Mouse (Mus musculus): Measurements from ENCODE around the gene Arvcf.

Arvcf gene

DNA sequence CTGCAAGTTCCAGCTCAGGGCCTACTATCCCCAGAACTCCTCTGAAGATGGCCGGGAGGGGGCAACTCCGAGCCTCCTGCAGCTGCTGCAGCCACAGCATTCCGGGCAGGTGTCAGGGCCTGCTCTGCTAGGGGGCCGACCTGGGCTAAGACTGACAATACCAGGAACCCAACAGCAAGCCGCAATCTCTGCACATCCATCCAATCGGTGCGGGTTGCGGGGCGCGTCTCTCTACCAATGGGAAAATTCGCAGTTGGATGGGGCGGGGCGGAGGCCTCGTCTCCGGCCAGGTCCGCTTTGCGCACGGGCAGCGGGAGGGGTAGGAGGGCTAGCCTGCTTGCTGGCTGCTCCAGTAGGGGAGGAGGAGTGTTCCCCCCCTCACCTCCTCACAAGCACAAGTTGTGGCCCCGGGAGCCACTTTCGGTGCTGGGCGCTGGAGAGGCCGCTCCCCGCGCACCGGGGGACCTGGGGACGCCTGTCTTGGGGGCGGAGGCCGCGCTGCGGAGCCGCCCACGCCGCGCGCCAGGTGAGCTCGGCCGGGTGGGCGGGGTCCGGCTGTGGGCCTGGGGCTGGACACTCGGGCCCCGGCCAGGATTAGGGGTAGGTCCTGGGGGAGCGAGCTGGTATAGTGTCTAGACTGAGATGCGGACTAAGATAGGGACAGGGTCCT is at the start of gene Arvcf, which contains the start of gene Tango2:
TSS of gene Arvcf (plus strand) at position 252 of the 670 bp plus-strand sequence.
TSS of gene Tango2 (minus strand) at position 173 of the 670 bp plus-strand sequence.
- peak; percentile 99 for DNase-seq (ENCODE audit: low read depth, low spot score)

DNA sequence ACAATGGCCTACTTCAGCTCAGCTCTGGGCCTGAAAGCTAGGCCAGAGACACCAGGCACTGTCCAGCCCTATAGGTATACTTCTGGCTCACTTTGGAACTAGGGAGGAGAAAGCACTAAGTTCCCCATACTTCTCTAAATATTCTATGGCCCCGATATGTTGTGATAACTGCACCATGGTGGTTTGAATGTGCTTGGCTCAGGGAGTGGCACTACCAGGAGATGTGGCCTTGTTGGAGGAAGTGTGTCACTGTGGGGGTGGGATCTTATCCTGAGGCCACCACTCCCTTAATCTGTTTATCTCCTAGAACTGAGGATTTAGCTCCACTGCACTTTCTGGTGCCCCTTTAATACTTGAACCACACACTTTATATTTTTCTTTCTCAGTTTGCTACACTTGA is 39.8 kb upstream of the Arvcf start:
- DNase-seq (ENCODE audit: low read depth, low spot score): no peak

- DNase-seq (ENCODE audit: low read depth, low spot score): no peak
These were observed 29.0 kb upstream of the Arvcf start for GRCm38 (mm10) chr16:18318992-18319391.

DNA sequence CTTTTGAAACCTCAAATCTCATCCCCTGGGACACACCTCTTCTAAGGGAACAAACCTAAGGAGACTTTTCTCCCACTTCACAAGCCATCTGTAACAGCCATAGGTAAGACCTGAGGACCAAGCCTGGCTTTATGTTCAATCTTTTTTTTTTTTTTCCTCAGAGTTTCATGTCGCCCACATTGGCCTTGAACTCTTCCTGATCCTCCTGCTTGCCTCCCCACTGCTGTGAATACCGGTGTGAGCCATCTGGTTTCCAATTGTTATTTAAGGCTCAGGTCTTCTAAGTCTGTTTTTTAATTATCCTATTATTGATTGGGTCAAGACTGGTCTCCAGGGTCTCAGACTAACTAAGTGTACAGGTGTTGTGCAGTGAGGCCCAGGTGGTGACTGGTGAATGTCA is 26.5 kb upstream of the Arvcf start:
- DNase-seq (ENCODE audit: low read depth, low spot score): no peak

GRCm38 (mm10) chr16:18323460-18323859 is 24.5 kb upstream of the Arvcf start:
- DNase-seq (ENCODE audit: low read depth, low spot score): no peak

GRCm38 (mm10) chr16:18324031-18324430 is 24.0 kb upstream of the Arvcf start:
- no peak for DNase-seq (ENCODE audit: low read depth, low spot score)

DNA sequence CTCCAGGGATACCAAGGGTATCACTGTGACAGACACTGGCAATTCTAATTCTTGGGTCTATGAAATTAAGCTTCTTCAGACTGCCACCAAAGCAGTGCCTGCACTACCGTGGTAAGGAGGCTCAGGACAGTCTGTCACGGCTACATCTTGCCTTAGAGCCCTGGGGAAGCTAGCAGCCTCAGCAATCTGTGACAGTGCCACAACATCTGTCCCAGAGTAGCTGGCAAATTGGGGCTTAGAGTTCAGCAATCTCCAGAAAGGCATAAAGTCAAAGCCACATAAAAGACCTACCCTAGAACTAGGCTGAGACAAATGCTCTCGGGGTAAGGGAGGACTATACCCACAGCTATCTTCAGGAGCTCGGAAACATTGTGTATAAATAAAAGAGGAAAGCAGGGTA is 22.2 kb upstream of the Arvcf start:
- no peak for DNase-seq (ENCODE audit: low read depth, low spot score)

- DNase-seq (ENCODE audit: low read depth, low spot score): no peak
These were observed 20.0 kb upstream of the Arvcf start for GRCm38 (mm10) chr16:18327936-18328335.

DNA sequence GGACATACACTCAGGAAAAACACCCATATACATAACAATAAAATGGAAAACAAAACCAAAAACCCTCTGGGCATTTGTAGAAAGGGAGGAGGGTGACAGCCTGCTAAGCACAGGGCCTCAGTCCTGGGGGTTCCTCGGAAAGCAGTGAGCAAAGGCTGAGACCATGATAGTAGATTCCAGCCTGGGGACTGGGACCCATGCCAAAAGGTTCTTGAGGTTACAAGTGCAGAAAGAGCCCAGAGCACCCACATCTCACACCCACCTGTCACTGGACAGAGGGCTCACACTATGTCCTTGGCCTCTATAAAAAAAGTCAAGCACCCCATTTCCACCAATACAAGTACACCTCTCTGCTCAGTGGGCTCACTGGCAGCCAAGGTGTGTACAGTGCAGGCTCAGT is 19.5 kb upstream of the Arvcf start:
- no peak for DNase-seq (ENCODE audit: low read depth, low spot score)

- peak; percentile 54 for DNase-seq (ENCODE audit: low read depth, low spot score)
These were observed 14.0 kb upstream of the Arvcf start for GRCm38 (mm10) chr16:18333976-18334375.

GRCm38 (mm10) chr16:18335981-18336380 is 12.0 kb upstream of the Arvcf start:
- no peak for DNase-seq (ENCODE audit: low read depth, low spot score)

- no peak for DNase-seq (ENCODE audit: low read depth, low spot score)
These were observed 10.7 kb upstream of the Arvcf start for GRCm38 (mm10) chr16:18337261-18337660.

DNA sequence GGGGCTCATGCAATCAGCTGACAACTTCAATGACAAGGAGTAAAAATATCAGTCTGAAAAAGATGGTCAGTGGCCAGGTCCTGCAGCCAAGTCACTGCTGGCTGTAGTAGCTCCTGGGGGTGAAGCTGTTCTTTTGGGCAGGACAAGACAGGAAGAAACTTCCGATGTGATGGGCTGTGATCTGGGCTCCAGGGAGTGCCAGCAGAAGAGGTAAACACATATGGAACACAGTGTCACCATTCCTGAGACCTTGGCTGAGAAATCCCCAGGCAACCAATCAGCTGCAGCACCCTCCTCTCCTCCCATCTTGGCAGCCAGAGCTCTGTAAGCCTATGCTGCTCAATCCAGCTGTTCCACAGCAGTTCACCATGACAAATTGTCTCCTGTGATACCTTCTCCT is 8.1 kb upstream of the Arvcf start:
- peak; percentile 51 for DNase-seq (ENCODE audit: low read depth, low spot score)

- DNase-seq (ENCODE audit: low read depth, low spot score): no peak
These were observed 6.4 kb upstream of the Arvcf start for GRCm38 (mm10) chr16:18341605-18342004.

- DNase-seq (ENCODE audit: low read depth, low spot score): no peak
These were observed 5.9 kb upstream of the Arvcf start for GRCm38 (mm10) chr16:18342076-18342475.

- peak; percentile 38 for DNase-seq (ENCODE audit: low read depth, low spot score)
These were observed 5.1 kb upstream of the Arvcf start for GRCm38 (mm10) chr16:18342650-18343570.

DNA sequence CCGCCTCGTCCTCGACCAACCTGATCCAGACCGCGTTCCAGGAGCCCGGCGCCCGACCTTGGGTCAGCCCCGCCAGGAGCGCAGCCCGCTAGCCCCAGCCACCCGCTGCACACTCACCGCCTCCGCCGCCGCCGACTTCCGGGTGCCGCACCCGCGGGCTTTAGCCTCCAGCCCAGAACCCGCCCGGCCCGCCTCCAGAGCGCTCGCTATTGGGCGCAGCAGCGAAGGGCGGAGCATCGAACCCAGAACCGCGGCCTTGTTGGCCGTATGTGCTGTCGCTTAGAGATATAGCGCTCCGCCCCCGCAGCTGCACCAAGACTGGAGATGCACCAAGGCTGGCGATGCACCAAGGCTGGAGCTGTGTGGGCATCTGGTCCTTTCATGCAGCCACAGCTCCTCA is 4.2 kb upstream of the Arvcf start:
- DNase-seq (ENCODE audit: low read depth, low spot score): peak; percentile 99

GRCm38 (mm10) chr16:18345243-18345642 is 2.7 kb upstream of the Arvcf start:
- DNase-seq (ENCODE audit: low read depth, low spot score): peak; percentile 98

GRCm38 (mm10) chr16:18348601-18349175 is 706 bp downstream of the Arvcf start:
- DNase-seq (ENCODE audit: low read depth, low spot score): peak; percentile 64

GRCm38 (mm10) chr16:18349761-18350325 is 1.9 kb downstream of the Arvcf start:
- DNase-seq (ENCODE audit: low read depth, low spot score): peak; percentile 32

DNA sequence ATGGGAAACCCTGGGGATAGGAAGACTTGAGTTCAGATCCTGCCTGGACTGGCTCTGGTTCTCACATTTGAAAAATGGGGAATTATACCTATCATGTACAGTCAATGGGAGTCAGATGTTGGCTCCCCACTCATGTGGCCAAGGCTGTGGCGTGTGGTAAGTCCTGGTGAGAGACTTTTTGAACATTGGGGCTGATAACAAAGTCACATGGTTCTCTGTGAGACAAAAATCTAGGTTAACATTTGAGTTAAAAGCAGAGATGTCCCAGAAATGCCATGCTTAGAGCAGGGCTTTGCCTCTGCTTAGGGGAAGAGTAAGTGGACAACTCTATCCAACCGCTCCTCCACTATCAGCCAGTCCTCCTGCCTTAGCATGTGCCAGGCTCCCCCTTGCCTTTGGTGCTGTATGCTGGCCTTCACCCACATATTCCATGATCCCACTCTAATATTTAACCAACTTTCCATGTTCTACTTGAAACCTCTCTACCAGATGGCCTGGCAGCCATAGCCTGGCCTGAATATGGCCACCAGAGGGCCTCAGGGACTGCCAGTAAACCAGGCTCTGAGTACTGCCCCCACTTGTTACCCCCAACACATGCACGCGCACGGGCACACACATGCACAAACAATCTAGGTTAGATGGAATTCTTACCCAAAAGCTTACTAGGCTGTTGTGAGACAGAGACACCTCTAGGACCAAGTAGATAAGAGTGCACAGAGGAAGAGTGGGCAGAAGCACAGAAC is 3.5 kb downstream of the Arvcf start:
- peak; percentile 81 for DNase-seq (ENCODE audit: low read depth, low spot score)
